Mouse (Mus musculus): ENCODE measurements around the gene Isg20. TPM values are rescaled to one million over a fixed set of nuclear protein-coding genes. Genes with fewer than 3 reads are reported as not detected.
A peak's percentile ranks its signal among the peaks of the same experiment; 100 is the strongest.

Gene Isg20
- total RNA-seq (2021) = 1 to 10 TPM; 8.6 to 9.5 TPM

DNA sequence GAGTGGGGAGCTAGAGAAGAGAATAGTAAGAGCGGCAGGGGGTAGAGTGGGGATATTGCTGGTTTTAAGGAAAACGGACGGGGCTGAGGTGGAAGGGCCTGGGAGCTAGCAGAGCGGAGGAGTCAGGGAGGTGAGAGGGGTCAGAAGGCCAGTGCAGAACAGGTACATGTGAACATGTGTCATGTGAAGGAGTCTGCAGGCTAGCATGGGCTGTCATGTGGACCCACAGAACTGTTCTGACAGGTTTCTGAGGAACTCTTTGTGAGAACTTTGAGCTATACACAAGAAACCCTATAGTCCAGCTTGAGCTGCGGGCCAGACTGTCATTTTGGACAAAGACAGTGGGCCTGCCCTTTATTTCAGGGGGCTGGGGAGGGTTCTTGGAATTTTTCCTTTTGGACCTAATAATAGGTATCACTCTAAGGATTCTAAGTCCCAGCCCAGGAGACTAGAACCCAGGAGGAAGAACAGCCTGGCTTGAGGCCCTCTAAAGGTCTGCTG is at the start of gene Isg20:
TSS of gene Isg20 (plus strand) at position 451 of the 501 bp plus-strand sequence.
- intact Hi-C loops (cut with DNase I) = no loop called here
- DNase-seq = no peak

DNA sequence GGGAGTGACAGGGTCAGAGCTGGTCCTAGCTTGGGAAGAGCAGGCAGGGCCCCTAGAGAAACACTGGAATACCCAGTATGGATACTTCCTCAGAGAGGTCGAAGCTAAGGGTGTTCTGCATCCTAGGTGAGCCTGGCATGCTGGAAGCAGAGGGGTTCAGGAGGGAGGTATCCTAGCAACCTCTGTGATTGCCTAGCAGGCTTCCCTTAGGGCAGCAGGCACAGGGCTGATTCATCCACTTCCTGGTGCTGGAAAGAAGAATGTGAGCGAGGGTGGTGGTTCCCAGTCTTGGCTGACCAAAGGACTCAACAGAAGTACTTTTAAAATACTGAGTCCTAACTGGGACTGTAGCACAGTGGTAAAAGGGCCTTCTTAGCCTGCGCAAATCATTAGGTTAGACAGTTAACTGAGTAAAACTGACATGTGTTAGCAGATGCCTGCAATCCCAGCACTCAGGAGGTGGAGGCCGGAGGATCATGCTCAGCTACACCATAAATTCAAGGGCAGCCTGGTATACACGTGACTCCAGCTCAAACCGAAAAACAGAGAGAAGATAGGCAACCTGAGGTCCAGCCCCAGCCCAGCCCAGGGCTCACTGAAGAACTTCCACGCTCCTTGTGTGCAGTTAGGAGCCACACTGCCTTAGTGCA is 49.3 kb upstream of the Isg20 start:
- DNase-seq = no peak
- intact Hi-C loops (cut with DNase I) = no loop called here

DNA sequence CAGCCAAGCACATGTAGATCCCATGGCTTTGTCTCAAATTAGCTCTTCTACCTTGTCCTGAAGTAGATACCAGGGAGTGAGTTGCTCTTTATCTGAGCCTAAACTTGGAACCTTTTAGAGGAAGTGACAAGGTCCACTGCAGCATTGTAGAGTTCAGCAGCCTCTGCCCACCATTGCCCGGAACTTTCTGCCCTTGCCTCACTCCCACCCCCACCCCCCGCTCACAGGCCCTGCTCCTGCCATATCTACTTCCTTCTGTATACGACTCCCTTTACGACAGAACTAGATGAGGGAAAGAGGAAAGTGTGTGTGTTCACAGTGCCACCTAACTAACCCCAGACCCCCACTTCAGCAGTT is 48.8 kb upstream of the Isg20 start:
- no peak for DNase-seq
- intact Hi-C loops (cut with DNase I) = no loop called here

DNA sequence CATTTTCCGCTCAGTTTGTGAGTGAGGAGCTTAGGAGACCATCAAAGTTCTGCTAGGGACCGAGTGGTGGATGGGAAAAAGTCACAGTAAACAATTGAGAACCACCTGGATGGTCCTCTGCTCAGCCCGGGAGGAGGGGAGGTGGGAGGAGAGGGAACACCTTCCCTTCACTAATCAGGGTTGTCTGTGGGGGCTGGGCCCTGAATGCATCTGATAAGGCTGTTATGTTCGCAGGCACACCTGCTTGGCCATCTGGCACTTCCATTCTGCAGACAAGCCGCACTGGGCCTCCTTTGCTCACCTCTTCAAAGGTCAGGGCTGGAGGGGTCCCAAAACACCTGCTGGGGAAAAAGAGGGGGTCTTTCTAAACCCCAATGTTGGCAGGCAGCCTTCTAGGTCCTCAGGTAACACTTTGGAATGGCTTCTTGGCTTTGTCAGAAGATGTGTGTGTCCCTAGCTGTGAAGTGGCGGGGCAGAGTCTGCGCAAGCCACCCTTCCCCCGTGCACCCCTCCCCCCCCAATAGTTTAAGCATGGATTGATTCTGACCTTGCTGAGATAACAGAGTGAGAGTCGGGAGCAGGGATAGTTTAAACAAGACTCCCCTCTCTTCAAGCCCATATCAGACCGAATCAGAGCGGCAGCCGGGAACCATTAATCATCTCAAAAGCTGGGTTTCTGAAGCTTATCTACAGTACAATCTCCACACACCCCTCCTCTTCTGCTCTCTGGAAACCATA is 47.8 kb upstream of the Isg20 start:
- intact Hi-C loops (cut with DNase I) = no loop called here
- DNase-seq = no peak

DNA sequence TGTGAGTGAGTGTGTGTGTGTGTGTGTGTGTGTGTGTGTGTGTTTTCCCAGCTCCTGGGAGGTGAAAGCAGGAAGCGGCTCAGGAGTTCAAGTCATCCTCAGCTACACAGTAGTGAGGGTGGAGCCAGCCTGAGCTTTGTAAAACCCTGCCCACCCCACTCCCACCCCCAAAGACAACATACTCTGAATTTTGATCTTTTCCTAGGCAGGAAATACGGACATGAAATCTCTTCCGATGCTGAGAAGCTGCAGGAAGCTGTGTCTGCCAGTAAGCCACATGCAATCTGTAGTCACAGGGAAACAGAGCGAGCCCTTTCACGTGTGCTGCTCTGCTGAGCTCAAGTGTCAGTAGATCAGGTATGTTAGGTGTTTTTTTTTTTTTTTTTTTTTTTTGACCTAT is 44.5 kb upstream of the Isg20 start:
- intact Hi-C loops (cut with DNase I) = no loop called here
- DNase-seq = no peak

GRCm38 (mm10) chr7:78872366-78872765 is 40.9 kb upstream of the Isg20 start:
- no peak for DNase-seq
- intact Hi-C loops (cut with DNase I) = no loop called here

DNA sequence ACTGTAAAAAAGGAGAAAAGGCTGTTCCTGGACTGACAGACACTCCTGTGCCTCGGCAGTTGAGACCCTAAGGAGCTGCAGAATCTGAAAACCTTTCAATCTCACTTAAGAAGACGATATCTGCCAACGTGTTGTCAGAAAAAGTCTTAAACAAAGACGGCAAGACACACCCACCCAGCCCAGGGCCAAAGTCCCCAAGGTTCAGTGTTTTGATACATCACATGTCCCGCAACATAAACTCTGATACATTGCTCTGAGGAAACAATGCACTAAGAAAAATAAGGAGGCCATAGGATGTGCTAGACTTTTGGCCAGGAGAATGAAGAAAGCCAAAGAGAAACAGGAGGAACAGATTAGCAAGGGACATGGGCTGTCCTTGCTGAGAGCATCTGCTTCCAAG is 40.4 kb upstream of the Isg20 start:
- no peak for DNase-seq
- intact Hi-C loops (cut with DNase I) = no loop called here

DNA sequence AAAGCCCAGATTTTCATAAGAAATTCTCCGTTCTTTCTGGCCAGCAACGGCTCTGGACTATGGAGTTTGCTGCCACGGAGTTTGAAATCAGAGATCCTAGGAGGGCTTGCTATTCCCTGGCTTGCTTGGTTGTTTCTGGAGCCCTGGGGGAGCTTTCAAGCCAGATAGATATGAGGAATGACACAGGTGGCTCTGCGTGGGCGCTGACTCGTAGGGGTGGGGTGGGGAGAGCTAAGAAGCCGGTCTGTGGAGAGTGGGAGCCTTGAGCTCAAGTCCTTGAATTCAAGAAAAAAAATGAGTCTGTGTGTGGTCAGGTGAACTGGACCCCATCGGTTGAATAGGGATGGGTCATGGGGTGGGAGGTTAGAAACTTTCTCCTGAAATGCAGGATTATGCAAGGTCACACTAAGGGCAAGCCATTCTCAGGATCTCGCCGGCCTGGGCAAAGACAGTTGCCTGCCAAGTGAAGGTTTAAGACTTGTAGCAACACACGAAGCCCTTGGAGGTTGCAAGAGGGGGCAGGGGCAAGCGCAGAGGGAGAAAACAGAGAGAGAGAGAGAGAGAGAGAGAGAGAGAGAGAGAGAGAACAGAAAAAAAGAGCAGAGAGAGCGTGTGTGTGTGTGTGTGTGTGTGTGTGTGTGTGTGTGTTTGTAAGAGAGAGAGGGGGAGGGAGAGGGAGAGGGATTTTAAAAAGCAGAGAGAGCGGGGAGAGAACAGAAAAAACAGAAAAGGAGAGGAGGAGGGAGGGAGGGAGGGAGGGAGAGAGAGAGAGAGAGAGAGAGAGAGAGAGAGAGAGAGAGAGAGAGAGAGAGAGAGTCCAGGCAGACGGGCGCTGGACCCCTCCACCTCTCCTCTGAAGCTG is 31.4 kb upstream of the Isg20 start:
- intact Hi-C loops (cut with DNase I) = no loop called here
- DNase-seq = no peak

DNA sequence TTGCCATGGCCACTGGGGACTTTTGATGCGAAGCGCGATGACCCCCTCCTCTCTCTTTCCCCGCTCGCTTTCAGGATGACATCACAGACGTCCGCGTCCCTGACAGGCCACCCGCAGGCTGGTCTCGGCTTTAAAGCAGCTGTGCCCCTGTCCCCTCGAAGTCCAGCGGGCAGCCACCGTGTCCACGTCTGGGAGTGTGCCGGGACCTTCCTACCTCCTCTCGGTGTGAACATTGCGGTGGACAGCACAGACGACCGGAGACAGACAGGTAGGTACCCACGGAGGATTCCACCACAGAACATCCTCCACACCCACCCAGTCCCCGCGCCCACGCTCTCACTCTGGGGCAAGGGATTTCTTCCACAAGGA is 30.8 kb upstream of the Isg20 start:
- intact Hi-C loops (cut with DNase I) = no loop called here
- DNase-seq = no peak

DNA sequence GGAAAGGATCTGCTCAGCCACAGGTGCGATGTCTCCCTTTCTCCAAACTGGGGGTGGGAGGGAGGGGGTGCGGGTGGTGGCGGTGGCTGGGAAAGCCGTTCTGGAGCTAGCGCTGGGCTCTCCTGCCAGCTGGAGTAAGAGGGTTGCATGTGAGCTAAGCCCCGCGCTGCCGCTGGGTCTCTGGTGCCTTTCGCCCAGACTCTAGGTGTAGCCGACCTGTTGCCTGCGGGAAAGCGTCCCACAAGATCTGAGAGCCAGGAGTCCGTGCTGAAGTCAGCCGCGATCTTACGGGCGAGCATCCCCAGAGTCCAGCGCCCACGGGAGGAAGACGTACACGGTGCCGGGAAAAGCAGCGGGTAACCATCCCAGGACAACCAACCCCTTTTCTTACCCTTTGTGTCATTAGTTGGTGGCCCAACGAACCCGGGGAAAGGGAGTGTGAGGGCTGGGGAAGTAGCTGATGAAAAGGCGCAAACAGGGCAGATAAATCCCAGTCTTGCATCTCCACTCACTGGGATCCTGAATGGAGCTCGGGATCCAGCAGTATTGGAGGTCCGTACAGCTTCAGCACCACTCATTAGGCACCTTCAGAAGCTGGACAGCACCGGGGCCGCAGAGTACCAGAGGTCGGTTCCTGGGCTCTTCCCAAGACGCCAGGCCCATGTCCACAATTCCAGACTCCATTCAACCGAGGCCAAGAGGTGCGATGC is 30.1 kb upstream of the Isg20 start:
- DNase-seq = no peak
- intact Hi-C loops (cut with DNase I) = no loop called here

- DNase-seq = no peak
- intact Hi-C loops (cut with DNase I) = no loop called here
Measured at GRCm38 (mm10) chr7:78883726-78884060, 29.5 kb upstream of the Isg20 start.

GRCm38 (mm10) chr7:78884139-78884538 is 29.1 kb upstream of the Isg20 start:
- no peak for DNase-seq
- intact Hi-C loops (cut with DNase I) = no loop called here

DNA sequence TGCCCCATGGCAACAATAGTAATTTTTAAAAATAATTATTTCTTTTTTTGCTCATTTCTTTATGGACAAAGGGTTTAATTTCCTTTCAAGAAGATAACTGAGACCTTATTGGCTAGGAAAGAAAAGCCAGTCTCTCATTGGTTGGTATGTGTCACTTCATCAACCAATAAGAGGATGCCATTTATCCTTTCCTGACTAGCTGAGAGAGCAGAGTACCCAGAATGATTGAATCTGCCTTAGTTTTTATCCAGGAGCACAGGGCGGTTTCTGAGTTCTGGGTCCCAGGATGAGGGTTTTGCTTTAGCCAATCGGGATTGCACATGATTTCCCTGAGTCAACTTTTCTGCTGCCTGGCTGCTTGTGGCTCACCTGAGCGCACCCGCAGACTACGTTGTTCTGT is 27.8 kb upstream of the Isg20 start:
- intact Hi-C loops (cut with DNase I) = no loop called here

GRCm38 (mm10) chr7:78886496-78886895 is 26.7 kb upstream of the Isg20 start:
- intact Hi-C loops (cut with DNase I) = no loop called here
- no peak for DNase-seq

More for the DNA sequence above, 27.8 kb upstream of the Isg20 start:
- no peak for DNase-seq

- no peak for DNase-seq
- intact Hi-C loops (cut with DNase I) = no loop called here
Measured at GRCm38 (mm10) chr7:78887431-78887842, 25.8 kb upstream of the Isg20 start.

DNA sequence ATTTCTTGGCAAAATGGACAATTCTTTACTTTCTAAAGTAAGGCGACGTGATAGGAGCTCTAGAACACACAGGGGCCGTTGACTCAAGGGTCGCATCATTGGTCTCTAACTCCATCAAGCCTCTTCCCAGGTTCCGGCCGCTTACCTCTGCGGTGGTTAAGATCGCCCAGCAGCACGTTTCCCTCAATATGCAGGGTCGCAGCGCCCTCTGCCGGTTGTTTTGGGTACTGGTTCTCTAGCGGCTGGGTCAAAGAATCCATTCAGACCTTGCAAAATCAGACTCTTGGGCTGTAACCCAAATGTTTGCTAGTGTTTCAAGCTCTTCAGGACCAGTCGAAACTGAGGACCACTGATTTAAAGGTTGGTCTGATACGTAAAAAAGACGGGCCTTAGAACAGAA is 22.6 kb upstream of the Isg20 start:
- peak; percentile 84 to 94 for DNase-seq

DNA sequence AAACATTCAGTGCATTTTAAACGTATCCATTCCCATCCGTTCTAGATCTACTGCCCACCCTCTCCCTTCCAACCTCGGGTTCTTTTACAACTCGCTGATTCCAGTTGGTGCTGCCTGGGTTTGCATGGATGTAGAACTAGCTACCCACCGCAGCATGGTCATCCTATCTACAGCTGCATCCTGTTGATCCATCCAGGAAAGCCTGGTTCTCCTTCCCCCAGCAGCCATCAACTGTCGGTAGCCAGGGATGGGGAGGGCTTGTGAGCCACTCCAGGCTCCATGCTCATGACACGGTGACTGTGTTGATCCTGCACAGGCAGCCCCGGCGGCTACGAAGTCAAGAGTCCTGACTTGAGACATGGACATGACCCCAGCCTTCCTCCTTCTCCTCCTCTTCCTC is 19.3 kb upstream of the Isg20 start:
- intact Hi-C loops (cut with DNase I) = loop anchor here (5.0 kb wide), 1 partner anchor 297 kb away; no protein-coding TSS in a partner anchor
- no peak for DNase-seq

More for the DNA sequence above, 22.6 kb upstream of the Isg20 start:
- intact Hi-C loops (cut with DNase I) = loop anchor here (1.0 to 5.0 kb wide), 3 partner anchors 42 to 293 kb away; no protein-coding TSS in a partner anchor

- intact Hi-C loops (cut with DNase I) = no loop called here
- DNase-seq = no peak
Measured at GRCm38 (mm10) chr7:78895021-78895652, 18.1 kb upstream of the Isg20 start.

- intact Hi-C loops (cut with DNase I) = no loop called here
- DNase-seq = peak; percentile 97 to 99
Measured at GRCm38 (mm10) chr7:78895653-78896333, 17.4 kb upstream of the Isg20 start, which contains the start of gene Aen. Gene Aen, plus strand, starts transcription at chr7:78895854.

- no peak for DNase-seq
- intact Hi-C loops (cut with DNase I) = no loop called here
Measured at GRCm38 (mm10) chr7:78897567-78897966, 15.7 kb upstream of the Isg20 start.

Data from heart, postnatal 36 days (tissue).